Mouse (Mus musculus) kidney, adult 2 months (tissue): Measurements from ENCODE around the gene Tbx1.

Experiments used
- CTCF ChIP-seq: fragments of 200-500 bp; conservative IDR thresholded peaks from 2 replicates; pipeline ENCODE4 v1.5.1; 2011; ENCODE audit warnings: low read depth, mild to moderate bottlenecking, control low read depth, low read length, moderate library complexity, mixed read lengths; ENCODE audit not compliant: insufficient read depth, insufficient read length
- POLR2A ChIP-seq: fragments of 200-500 bp; IDR thresholded peaks from one replicate; pipeline ENCODE4 v1.6.1; 2011; ENCODE audit warnings: low read depth, low read length, control low read depth

- TF ChIP-seq CTCF (no peak), POLR2A (no peak)
Observed at GRCm38 (mm10) chr16:18639382-18639929, 49.0 kb upstream of the Tbx1 start.
